Mouse (Mus musculus): Measurements from ENCODE around the gene Gm21988.

Gene Gm21988

DNA sequence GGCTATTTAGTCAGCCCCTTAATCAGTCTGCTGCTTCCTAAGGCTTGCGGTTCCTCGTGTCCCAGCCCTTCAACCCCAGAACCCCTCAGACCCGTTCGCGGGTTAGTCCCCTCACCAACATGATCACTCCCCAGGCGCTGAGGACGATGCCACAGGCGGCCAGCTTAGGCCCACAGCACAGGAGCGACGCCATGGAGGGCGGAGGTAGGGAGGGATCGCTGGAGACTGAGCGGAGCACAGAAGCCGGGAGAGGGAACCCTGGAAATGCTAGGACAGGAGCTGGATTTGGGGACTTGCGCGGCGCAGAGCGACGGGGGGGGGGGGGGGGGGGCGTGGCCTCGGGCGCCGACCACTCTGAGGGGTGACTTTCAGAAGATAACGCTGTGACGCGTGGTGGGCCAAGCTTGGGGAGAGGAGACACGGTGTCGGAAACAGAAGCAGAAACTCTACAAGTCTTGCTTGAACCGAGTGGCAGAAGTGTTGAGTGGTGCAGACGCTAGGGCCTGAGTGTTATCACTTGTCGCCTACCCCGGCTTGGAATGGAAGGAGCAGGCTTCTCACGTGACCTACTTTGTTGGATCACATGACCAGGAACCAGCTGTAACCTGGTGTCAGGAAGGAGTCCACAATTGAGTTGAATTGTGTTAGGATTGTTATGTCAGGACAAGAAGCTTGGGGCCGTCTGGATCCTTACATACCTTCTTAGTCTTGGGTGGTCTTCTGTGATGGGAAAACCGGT is at the start of gene Gm21988, which contains the start of gene Rnasek:
Gene Gm21988, minus strand, starts transcription at position 290 of the 739 bp plus-strand sequence.
Gene Rnasek, minus strand, starts transcription at position 302 of the 739 bp plus-strand sequence.
- in situ Hi-C loops (cut with MboI; ENCODE audit: low pct_unique_long_range_greater_than_20kb in 1 of 2, low sequenced_read_pairs in 2 of 2, unreplicated experiment in 1 of 2) = no loop called here

DNA sequence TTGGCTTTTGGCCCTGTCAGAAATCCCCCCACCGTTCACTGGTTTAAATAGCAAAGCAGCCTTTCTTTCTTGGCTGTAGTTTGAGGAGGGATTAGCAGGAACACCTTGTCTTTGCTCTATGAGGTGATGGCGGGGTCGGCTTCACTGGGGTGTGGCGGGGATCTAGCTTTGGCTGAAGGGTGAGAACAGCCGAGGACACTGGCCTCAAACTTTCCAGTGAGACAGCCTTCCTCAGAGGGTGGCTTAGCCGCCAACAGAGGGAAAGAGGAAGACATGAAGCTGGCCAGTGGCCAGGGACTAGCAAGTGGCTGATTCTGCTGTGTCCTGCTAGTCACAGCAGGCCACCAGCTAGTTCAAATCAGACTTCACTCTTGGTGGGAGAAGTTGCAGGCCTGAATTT is 49.6 kb upstream of the Gm21988 start:
- in situ Hi-C loops (cut with MboI; ENCODE audit: low pct_unique_long_range_greater_than_20kb in 1 of 2, low sequenced_read_pairs in 2 of 2, unreplicated experiment in 1 of 2) = no loop called here

DNA sequence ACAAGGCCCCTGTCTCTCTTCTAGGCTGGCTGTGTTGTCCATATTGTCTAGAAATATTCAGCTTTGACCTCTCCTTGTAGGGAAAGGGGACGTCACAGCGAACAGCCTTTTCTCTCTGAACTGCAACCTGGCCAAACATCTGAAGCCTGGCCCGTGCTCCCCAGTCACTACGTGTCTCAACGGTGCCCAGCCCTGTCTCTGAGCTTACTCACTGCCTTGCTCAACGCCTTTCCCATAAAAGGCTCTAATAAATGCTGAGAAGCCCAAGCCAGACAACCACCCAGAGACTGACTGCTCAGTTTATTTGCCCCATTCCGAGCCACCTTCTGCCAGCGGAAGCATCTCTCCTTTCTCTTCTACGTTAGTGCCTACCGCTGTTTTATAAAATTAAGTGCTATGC is 48.5 kb upstream of the Gm21988 start:
- in situ Hi-C loops (cut with MboI; ENCODE audit: low pct_unique_long_range_greater_than_20kb in 1 of 2, low sequenced_read_pairs in 2 of 2, unreplicated experiment in 1 of 2) = no loop called here

DNA sequence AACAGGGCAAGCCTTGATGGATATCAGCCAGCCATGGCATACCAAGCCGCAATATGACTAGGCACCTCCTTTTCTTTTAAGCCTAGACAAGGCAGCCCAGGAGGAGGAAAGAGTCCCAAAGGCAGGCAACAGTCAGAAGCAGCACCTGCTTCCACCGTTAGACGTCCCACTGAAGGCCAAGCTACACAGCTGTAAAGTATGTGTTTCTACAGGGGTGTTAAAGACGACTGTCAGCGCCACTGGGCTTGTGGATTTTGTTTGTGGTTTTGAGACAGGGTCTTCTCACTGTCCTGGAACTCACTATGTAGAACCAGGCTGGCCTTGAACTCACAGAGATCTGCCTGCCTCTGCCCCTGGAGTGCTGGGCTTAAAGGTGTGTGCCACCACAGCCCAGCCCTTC is 46.1 kb upstream of the Gm21988 start:
- in situ Hi-C loops (cut with MboI; ENCODE audit: low pct_unique_long_range_greater_than_20kb in 1 of 2, low sequenced_read_pairs in 2 of 2, unreplicated experiment in 1 of 2) = no loop called here

DNA sequence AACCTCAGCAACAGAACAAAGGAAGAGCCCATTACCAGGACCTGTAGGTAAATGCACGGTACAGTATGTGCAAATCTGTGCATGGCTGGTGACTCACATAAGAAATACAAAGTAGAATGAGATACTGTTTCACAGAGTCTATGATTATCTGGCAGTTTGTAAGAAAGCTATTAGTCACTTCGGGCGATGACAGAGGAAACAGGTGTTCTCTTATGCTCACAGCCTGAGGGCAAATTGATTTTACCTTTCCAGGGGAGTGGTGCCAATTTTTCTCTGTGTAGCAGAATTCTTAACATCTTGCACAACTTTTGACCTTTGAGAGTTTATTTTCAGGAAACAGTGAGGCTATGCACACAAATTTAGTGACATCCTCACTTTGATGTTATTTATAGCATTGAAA is 45.1 kb upstream of the Gm21988 start:
- in situ Hi-C loops (cut with MboI; ENCODE audit: low pct_unique_long_range_greater_than_20kb in 1 of 2, low sequenced_read_pairs in 2 of 2, unreplicated experiment in 1 of 2) = no loop called here

DNA sequence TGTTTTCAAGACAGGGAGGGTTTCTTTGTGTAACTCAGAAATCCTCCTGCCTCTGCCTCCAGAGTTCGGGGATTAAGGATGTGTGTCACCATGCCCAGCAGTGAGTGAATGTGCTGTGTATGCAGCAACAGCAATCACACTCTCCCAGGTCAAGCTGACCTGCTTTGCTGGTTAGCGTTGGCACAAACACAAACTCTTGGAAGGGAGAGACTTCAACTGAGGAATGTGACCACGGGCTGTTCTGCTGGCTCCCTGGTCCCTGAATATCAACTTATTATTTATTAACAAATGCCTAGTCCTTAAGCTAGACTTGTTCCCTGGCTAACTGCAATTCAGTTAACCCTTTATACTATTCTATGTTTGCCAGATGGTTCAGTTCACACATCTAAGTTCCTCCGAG is 44.0 kb upstream of the Gm21988 start:
- in situ Hi-C loops (cut with MboI; ENCODE audit: low pct_unique_long_range_greater_than_20kb in 1 of 2, low sequenced_read_pairs in 2 of 2, unreplicated experiment in 1 of 2) = no loop called here

DNA sequence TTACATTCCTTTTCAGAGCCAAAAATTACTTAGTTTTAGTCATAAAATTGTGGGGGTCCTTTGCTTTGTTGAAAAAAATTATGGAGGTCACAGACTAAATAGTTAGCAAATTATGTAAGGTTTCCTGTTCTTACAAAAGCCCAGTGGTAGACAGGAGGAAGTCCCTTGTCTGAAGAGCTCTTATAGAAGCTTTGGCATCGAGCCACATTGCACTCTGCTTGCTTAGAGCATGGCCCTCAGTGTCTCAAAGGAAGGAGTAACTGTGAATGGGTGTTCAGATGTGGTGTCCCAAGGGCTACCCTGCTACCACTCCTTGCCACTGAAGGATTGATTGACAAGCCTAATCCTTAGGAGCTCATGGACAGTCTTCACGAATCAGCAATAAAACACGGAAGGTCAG is 40.8 kb upstream of the Gm21988 start:
- in situ Hi-C loops (cut with MboI; ENCODE audit: low pct_unique_long_range_greater_than_20kb in 1 of 2, low sequenced_read_pairs in 2 of 2, unreplicated experiment in 1 of 2) = no loop called here

DNA sequence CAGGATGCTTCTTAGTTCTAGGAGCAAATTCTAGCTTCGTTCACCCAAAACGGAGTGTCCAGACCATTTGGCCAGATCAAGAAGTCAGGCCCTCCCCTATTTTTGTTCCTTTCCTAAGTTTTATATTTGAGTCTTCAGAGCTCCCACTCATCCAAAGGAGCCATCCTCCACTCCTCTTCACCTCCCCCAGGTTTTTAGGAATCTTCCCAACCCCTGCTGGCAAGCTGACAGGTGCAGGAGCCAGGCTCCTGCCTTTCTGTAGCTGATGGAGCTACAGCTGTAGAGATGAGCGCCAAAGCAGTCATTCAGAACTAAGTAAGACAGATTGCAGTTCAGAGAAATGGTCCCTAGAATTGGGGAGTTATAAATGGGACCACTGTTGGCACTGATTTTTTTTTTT is 39.3 kb upstream of the Gm21988 start:
- in situ Hi-C loops (cut with MboI; ENCODE audit: low pct_unique_long_range_greater_than_20kb in 1 of 2, low sequenced_read_pairs in 2 of 2, unreplicated experiment in 1 of 2) = no loop called here

DNA sequence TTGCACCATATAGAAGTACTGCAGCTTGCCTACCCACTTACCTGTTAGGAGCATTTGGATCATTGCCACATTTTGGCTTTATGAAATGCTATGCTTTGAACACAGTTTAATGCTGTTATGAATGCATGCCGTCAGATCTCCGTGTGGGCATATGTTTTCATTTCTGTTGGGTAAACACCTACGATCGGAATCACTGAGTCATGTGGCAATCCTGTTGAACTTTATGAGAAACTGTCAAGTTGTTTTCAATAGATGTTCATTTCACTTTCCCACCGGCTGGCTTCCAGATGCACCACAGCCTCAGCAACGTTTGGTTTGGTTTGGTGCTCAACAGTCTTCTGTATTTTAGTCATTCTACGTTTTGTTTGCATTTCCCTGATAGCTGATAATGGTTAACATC is 32.0 kb upstream of the Gm21988 start:
- in situ Hi-C loops (cut with MboI; ENCODE audit: low pct_unique_long_range_greater_than_20kb in 1 of 2, low sequenced_read_pairs in 2 of 2, unreplicated experiment in 1 of 2) = no loop called here

DNA sequence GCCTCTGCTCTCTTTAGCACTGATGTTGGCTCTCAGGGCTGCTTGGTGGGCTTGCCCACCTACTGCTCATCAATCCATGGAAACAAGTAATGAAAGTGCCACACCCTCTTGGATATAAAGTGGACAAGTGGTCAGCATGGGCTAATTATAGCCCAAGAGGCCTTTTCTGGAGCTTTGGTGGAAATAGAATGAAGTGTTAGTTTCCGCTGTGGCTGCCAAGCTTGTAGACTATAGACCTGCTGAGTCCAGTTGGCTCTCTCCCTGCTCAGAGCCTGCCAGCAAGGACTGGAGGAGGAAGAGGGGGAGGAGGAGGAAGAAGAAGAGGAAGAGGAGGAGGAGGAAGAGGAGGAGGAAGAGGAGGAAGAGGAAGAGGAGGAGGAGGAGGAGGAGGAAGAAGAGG is 26.8 kb upstream of the Gm21988 start:
- in situ Hi-C loops (cut with MboI; ENCODE audit: low pct_unique_long_range_greater_than_20kb in 1 of 2, low sequenced_read_pairs in 2 of 2, unreplicated experiment in 1 of 2) = no loop called here

DNA sequence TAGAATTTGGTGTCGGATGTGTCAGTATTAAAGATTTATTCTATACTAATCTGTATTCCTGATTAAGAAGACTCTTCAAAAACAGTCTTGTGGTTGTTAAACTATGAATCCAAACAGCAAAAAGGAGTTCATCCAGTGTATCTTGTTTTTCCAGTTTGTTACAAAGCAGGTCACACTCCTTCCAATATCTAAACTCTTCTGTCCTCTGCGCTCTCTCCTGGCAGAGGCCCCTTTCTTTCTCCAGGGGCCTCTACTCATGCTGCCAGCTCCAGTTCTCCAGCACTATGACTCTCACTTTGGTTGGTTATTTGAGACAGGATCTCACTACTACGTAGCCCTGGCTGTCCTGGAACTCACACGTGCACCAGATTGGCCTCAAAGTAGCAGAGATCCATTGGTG is 26.2 kb upstream of the Gm21988 start:
- in situ Hi-C loops (cut with MboI; ENCODE audit: low pct_unique_long_range_greater_than_20kb in 1 of 2, low sequenced_read_pairs in 2 of 2, unreplicated experiment in 1 of 2) = no loop called here

DNA sequence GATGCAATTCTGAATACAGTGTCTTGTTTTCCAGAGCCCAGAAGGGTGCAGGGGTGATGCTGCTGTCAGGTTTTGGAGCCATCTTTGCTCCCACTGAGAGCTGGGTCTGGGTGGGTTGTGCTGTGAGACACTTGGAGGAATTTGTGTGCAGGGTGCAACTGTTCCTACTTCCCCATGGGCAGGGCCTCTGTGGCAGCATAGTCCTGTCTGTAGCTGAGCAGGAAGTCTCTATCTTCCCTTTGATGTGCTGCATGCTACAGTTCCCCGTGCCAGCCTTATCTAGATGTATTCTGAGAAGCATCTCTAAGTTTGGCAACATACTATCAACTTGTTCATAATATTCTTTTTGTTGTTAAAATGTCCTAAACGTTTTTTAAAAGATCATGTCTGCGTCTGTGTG is 25.6 kb upstream of the Gm21988 start:
- in situ Hi-C loops (cut with MboI; ENCODE audit: low pct_unique_long_range_greater_than_20kb in 1 of 2, low sequenced_read_pairs in 2 of 2, unreplicated experiment in 1 of 2) = no loop called here

DNA sequence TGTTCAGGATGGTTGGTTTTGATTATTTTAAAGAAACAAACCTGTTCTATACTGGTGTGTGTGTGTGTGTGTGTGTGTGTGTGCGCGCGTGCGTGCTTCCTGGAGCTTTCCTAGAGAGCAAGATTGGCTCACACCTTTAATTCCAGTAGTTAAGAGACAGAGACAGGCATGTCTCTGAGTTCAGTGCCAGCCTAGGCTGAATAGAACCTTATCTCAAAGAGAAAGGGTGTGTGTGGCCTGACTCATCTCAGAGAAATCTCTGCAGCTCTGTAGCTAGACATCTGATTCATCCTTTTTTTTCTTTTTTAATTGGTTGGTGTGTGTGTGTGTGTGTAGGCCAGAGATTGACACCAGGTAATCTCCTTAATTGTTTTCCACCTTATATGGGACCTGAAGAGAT is 19.4 kb upstream of the Gm21988 start:
- in situ Hi-C loops (cut with MboI; ENCODE audit: low pct_unique_long_range_greater_than_20kb in 1 of 2, low sequenced_read_pairs in 2 of 2, unreplicated experiment in 1 of 2) = no loop called here

DNA sequence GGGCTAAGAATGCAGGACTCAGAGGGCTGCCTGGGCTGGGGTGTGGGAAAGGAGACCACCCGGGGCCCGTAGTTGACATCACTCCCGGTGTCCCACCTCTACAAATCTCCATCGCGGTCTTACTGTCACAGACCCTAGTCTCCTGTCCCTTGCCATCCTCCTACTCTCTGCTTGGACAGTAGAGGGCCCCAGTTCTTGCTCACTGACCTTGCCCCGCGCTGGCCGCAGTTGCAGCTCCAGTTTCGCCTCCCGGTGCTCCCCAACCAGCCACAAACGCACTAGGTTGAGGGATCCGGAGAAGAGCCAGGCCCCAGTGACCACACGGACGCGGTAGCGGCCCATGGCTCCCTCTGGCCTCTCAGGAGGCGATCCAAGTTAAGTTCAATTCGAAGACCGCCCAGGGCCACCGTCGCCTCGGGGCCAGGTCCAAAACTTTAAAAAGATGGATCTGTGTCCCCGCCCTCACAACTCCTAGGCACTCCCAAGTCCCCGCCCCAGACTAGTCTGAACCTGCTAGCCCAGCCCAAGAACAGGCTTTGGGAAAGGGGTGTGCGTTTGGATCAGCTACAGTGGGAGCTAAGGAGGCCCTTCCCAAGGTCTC is 15.4 kb upstream of the Gm21988 start, which contains the start of gene Alox12:
Gene Alox12, minus strand, starts transcription at position 423 of the 601 bp plus-strand sequence.
- in situ Hi-C loops (cut with MboI; ENCODE audit: low pct_unique_long_range_greater_than_20kb in 1 of 2, low sequenced_read_pairs in 2 of 2, unreplicated experiment in 1 of 2) = no loop called here

DNA sequence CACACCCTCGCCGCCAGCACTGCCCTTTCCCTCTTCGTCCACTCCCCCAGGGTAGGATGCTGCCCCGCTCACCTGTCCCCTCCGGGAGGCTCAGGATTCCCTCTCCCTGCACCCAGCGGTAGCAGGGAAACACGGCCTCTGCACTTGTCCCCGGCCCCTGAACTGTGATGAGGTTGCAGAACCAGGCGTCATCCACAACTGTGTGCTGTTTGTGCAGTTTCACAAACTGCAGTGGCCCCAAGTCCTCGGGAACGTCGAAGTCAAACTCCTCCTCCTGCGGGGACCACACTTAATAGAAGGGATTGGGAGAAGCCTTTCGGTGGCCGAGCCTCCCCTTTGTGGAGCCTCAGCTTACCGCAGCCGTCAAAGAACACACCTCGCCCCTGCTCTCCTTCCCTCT is 14.7 kb upstream of the Gm21988 start:
- in situ Hi-C loops (cut with MboI; ENCODE audit: low pct_unique_long_range_greater_than_20kb in 1 of 2, low sequenced_read_pairs in 2 of 2, unreplicated experiment in 1 of 2) = no loop called here

DNA sequence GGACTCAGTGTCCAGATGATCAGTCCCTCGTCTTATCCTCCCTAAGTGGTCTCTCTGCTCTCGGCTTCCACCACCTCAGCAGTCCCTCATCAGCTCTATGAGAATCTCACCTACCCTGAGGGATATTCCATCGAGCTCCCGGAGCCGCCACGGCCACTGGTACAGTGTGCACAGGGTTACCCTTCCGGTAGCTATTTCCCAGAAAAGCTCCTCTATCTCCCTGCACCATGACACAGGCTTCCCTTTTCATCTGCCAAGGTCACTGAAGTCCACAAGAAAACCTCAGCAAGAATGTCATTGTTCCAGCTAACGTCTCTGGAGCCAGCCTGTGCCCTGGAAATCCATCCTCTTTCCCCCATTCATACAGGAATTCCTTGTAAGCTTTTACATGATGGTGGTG is 12.2 kb upstream of the Gm21988 start:
- in situ Hi-C loops (cut with MboI; ENCODE audit: low pct_unique_long_range_greater_than_20kb in 1 of 2, low sequenced_read_pairs in 2 of 2, unreplicated experiment in 1 of 2) = no loop called here

DNA sequence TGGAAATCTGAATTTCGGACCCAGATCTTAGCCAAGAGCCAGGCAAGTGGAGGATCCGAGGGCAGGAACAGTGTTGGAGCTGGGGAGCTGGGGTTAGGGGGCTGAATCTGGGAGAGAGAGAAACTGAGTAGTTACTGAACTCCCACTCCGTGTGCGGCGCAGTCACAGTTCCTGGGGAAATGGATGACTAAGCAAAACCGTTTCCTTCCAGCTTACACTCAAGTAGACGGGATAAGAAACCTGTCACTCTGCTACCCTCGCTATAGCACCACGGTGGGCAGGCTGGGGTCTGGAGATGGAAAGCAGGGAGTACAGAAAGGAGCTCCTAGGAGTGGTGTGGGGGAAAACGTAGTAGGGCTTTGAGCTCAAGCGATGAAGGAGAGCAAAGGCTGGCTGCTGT is 10.5 kb upstream of the Gm21988 start:
- in situ Hi-C loops (cut with MboI; ENCODE audit: low pct_unique_long_range_greater_than_20kb in 1 of 2, low sequenced_read_pairs in 2 of 2, unreplicated experiment in 1 of 2) = no loop called here

DNA sequence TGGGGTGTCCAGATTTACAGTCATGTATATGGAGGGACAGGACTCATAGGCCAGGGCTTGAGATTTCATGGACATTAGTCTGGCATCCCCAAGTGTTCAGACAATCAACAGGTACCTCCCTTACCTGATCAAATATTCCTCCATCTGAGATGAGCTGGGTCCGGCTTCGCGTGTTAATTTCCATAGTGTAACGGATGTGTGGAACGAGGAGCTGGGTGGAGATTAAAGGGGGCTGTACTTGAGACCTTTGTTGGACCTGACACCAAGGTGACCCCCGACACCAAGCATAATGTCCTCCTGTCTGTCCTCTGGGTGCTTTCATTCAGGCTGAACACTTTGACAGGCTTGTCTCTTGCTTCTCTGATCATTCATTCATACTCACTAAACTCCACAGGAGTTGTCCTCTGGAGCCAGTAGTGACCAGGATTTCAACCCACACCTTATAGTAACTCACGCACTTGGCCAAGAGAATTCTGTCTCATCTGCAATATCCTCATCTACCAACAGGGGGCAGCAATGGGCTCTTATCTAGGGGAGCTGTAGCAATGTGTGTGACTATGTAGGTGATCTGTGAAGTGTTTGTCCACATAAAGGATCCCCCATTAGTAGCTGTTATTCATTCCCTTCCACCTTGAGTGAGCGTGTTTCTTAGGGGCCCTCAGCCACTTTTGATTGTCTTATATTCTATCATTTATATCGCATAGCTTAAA is 7.7 kb upstream of the Gm21988 start:
- in situ Hi-C loops (cut with MboI; ENCODE audit: low pct_unique_long_range_greater_than_20kb in 1 of 2, low sequenced_read_pairs in 2 of 2, unreplicated experiment in 1 of 2) = no loop called here

DNA sequence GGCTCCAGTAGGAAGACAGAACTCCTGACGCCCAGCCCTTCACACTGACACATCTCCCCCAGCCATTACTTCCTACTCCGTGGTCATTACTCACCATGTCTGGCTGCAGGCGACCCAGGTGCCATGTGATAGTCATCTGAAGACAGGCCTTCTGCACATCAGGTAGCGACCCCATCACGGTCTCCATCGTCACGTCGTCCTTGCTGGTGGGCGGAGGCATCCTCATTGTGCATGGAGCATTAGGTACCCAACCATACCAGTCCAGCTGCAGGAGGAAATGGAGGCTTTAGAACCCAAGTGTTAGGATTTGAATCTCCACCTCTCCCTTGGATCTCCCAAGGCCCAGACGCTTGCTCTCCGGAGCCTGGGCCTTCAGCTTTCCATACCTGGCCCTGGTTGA is 3.0 kb upstream of the Gm21988 start:
- in situ Hi-C loops (cut with MboI; ENCODE audit: low pct_unique_long_range_greater_than_20kb in 1 of 2, low sequenced_read_pairs in 2 of 2, unreplicated experiment in 1 of 2) = no loop called here
